Mouse (Mus musculus) olfactory bulb, adult 2 months (tissue): ENCODE data around the gene Aspg. TPM values are rescaled to one million over a fixed set of nuclear protein-coding genes. Genes with fewer than 3 reads are reported as not detected.

Source experiments
- H3K27ac ChIP-seq: fragments of 200-500 bp; 2 replicates; pipeline ENCODE4 v1.5.1; 2012; ENCODE audit warnings: low read depth, low read length; ENCODE audit not compliant: insufficient read depth
- H3K4me1 ChIP-seq: fragments of 200-500 bp; 2 replicates; pipeline ENCODE4 v1.6.1; 2012; ENCODE audit warnings: low read length; ENCODE audit not compliant: control insufficient read depth, insufficient read depth
- H3K4me3 ChIP-seq: fragments of 200-500 bp; 2 replicates; pipeline ENCODE4 v1.5.1; 2012; ENCODE audit warnings: mild to moderate bottlenecking, low read depth, low read length, moderate library complexity; ENCODE audit not compliant: insufficient read depth
- CTCF ChIP-seq: fragments of 200-500 bp; IDR thresholded peaks from 2 replicates; pipeline ENCODE4 v1.5.1; 2012; ENCODE audit warnings: low read depth, mild to moderate bottlenecking, low read length, moderate library complexity; ENCODE audit not compliant: insufficient read depth
- POLR2A ChIP-seq: fragments of 200-500 bp; IDR thresholded peaks from 2 replicates; pipeline ENCODE4 v1.6.1; 2012; ENCODE audit warnings: mild to moderate bottlenecking, low read depth, low read length, moderate library complexity; ENCODE audit not compliant: insufficient read depth
- WGBS: fragments of 180-500 bp; shearing (Covaris S2); methylation state at CpG from one replicate; pipeline ENCODE4 v1.1.7; 2018; 5-methylcytosine and 5-hydroxymethylcytosine counted together
- polyA plus RNA-seq: library from polyadenylated mRNA; stranded (reverse); fragments of >200 nt; gene quantifications from 2 replicates; pipeline ENCODE4 v1.2.4, GENCODE M21; 2012; ENCODE audit warnings: low replicate concordance; ENCODE audit not compliant: missing spikeins, insufficient read depth, insufficient read length

Gene Aspg
- polyA plus RNA-seq, 1 experiment, result not detected

DNA sequence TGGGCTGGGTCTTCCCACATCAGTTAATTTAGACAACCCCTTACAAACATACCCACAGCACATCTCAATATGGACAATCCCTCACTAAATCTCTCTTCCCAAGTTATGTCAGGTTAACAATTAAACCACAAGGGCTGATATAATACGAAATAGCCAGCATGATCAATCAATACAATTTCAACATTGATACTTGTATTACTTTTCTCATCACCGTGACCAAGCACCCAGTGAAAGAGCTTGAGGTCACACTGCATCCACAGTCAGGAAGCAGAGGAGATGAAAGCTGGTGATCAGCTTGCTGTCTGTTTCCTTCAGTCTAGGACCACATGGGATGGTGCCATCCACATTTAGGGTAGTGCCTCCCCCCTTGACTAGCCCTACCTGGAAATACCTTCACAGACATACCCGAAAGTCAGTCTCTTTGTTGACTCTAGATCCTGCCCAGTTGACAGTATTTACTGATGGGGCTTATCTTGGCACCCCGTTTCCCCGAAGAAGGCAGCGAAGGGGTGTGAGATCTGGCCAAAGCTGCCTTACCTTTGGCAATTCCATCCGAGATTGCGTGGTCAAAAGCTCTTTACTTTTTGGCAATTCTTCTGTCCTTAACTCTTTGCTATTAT, 12.1 kb upstream of the Aspg start:
- H3K27ac ChIP-seq, result no peak overlapping the region
- WGBS, result 87% methylated on average over 8 of the region's 8 CpGs
- no peak for TF ChIP-seq POLR2A
- no peak for TF ChIP-seq CTCF
- H3K4me1 ChIP-seq, result peaks cover 14% of the 10 kb centered on the region
- no peak overlapping the region for H3K4me3 ChIP-seq

- whole genome bisulfite sequencing, result 48% methylated on average over 13 of the region's 13 CpGs
- Histone ChIP-seq H3K4me1 (peaks cover 10% of the 10 kb centered on the region), H3K4me3 (no peak overlapping the region), H3K27ac (no peak overlapping the region)
- TF ChIP-seq POLR2A, result no peak
- TF ChIP-seq CTCF, result no peak
These were observed 10.3 kb upstream of the Aspg start for GRCm38 (mm10) chr12:112096051-112096732.

DNA sequence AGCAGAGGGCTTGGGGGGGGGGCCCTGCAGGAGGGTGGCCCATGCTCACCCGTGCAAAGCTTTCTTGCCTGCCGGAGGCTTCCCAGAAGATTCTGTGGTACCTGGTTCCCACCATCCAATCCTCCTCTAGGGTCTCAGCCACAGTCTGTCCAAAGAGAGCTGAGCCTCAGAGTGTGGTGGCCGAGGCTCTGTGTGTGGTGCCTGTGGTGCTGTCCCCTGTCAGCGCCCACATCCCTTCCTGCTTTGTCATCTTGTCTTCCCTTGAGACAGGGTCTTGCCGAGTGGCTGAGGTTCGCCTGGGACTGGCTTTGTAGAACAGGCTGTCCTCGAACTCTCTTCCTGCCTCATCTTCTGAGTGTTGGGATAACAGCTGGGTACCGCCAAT, 9.8 kb upstream of the Aspg start:
- WGBS, result 74% methylated on average over 8 of the region's 8 CpGs
- H3K4me3 ChIP-seq, result no peak overlapping the region
- peaks cover 10% of the 10 kb centered on the region for H3K4me1 ChIP-seq
- no peak for TF ChIP-seq CTCF
- TF ChIP-seq POLR2A, result no peak
- no peak overlapping the region for H3K27ac ChIP-seq

GRCm38 (mm10) chr12:112100106-112100505, 6.4 kb upstream of the Aspg start:
- TF ChIP-seq POLR2A (no peak), CTCF (no peak)
- WGBS, result 59% methylated on average over 4 of the region's 4 CpGs
- H3K4me1 ChIP-seq, result peaks cover 10% of the 10 kb centered on the region
- H3K4me3 ChIP-seq, result no peak overlapping the region
- H3K27ac ChIP-seq, result no peak overlapping the region

GRCm38 (mm10) chr12:112101045-112101444, 5.4 kb upstream of the Aspg start:
- TF ChIP-seq POLR2A (no peak), CTCF (no peak)
- WGBS, result 58% methylated on average over 4 of the region's 4 CpGs
- peaks cover 9% of the 10 kb centered on the region for H3K4me1 ChIP-seq
- no peak overlapping the region for H3K27ac ChIP-seq
- no peak overlapping the region for H3K4me3 ChIP-seq

GRCm38 (mm10) chr12:112103179-112103578, 3.3 kb upstream of the Aspg start:
- 88% methylated on average over 5 of the region's 5 CpGs for WGBS
- no peak overlapping the region for H3K4me3 ChIP-seq

GRCm38 (mm10) chr12:112104890-112105289, 1.6 kb upstream of the Aspg start:
- TF ChIP-seq POLR2A (no peak), CTCF (no peak)
- 74% methylated on average over 11 of the region's 11 CpGs for WGBS
- Histone ChIP-seq H3K27ac (no peak overlapping the region), H3K4me3 (no peak overlapping the region), H3K4me1 (peaks cover 3% of the 10 kb centered on the region; the same call in 1 of the 2 replicates)

More at GRCm38 (mm10) chr12:112103179-112103578, 3.3 kb upstream of the Aspg start:
- Histone ChIP-seq H3K27ac (no peak overlapping the region), H3K4me1 (peaks cover 3% of the 10 kb centered on the region; the same call in 1 of the 2 replicates)
- TF ChIP-seq CTCF, result no peak

GRCm38 (mm10) chr12:112107685-112108084, 1.2 kb downstream of the Aspg start:
- H3K4me1 ChIP-seq, result peaks cover 3% of the 10 kb centered on the region; the same call in 1 of the 2 replicates
- H3K27ac ChIP-seq, result no peak overlapping the region
- 94% methylated on average over 8 of the region's 8 CpGs for WGBS
- TF ChIP-seq POLR2A (no peak), CTCF (no peak)
- no peak overlapping the region for H3K4me3 ChIP-seq

DNA sequence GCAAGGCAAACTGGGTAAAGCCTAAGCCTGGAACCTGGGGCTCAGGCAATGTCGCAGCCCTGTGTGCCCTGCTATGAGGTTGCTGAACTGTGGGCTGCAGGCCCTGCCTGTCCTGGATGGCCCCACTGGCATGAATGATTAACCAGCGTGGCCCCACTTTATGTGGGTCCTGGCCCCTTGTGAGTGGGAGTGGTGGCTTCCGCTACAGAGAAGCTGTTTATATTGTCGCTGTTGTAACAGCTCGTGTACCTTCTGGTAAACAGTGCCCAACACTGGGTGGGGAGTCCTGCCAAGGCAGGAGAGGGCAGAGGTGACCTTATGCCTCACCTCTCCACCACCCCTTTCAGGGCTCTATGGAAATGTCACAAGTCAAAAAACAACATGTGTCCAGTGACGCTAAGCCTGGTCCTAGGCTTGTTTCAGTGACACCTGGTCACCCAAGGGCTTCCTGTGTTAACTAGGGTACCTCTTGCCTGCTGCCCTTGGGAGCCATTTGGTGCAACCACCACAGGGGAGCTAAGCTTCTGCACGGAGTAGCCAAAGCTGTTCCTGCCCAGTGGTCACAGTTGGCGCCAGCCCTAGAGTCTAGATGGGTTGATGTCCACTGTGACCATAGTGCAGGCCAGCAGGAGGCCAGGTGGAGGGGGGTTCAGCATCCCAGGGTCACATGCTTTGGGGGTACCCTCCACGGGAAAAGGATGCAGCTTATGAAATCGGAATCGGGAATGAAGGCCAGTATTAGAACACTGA, 2.4 kb downstream of the Aspg start:
- H3K4me1 ChIP-seq, result peaks cover 3% of the 10 kb centered on the region; the same call in 1 of the 2 replicates
- no peak overlapping the region for H3K4me3 ChIP-seq
- H3K27ac ChIP-seq, result no peak overlapping the region
- WGBS, result 94% methylated on average over 11 of the region's 11 CpGs
- TF ChIP-seq CTCF (no peak), POLR2A (no peak)
